Mouse (Mus musculus) adrenal gland, adult 2 months (tissue): ENCODE results near the gene Snap91. TPM values are rescaled to one million over a fixed set of nuclear protein-coding genes. Genes with fewer than 3 reads are reported as not detected.

Source experiments
- DNase-seq: peaks from one replicate; pipeline ENCODE4 v3.0.0; 2021
- polyA plus RNA-seq: library from polyadenylated mRNA; depleted of rRNA; stranded (reverse); fragments of >200 nt; gene quantifications from 2 replicates; pipeline ENCODE4 v1.2.3, GENCODE M21; 2012
- total RNA-seq, 2 experiments: library from RNA; stranded (reverse); gene quantifications; 2 replicates each; pipeline ENCODE4 v1.2.3; 2021

The Snap91 gene
- total and polyA plus RNA-seq, 3 experiments, result 17.1 to 68.1 (median 20.1) TPM

DNA sequence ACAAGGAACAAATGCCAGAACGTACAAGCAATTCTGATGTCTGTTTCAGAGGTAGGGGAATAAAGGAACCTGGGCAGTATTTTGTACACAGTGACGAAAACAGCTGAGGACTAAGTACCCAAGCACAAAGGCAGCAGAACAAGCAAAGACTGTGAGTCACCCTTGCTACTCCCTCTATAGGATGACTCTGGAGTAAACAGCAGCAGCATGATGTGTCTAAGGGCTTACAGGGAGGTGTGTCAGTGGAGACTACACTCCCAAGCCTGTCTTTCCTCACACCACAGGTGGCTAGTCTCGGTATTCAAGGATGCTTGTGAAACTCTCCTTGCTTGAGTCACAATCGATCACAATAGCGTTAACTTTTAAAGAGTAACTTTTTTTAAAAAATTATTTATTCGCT, 66.1 kb downstream of the Snap91 start:
- no peak for DNase-seq

- DNase-seq, result no peak
These were observed 67.1 kb downstream of the Snap91 start for GRCm38 (mm10) chr9:86813327-86813726.

- DNase-seq, result no peak
These were observed 69.7 kb downstream of the Snap91 start for GRCm38 (mm10) chr9:86810696-86811232.

DNA sequence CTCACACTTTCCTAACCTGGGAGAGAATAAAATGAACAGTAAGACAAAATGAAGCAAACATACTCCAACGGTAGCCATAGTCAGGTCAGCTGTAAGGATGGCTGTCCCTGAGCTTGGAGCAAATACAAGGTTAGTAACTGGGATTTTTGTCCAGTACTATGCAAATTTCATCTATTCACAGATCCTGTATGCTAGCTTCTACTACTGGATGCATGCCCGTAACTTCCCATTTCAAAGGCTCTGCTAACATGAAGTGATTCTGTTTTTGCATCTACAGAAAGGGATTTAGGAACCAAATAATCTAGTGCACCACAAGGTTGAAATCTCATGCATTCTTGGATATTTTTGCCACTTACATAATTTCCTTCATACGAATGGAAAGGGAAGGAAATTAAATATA, 70.2 kb downstream of the Snap91 start:
- no peak for DNase-seq

DNA sequence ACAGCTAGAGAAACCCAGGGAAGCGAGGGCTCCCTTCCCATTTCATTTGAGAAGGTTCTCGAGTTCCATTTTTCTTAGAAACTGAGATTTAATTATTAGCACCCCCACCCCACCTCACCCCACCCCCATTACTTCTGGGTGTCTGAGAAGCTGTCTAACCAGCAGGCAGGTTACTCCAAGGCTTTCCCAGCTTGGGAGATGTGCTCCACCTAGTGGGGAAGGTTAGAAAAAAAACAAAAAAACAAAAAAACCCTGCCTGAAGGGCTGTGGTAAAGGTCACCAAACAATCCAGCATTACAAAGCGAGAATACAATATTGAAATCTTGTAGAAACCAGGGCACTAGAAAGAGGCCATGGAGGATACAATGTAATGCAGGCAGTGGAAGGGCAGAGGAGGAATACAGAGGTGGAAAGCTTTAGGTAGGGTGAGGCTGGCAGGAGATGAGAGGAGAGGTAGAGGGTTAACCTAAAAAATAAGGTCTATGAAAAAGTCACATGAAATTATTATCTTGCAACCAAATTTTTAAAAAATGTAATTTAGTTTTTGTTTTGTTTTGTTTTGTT, 79.8 kb downstream of the Snap91 start:
- peak; percentile 60 for DNase-seq

DNA sequence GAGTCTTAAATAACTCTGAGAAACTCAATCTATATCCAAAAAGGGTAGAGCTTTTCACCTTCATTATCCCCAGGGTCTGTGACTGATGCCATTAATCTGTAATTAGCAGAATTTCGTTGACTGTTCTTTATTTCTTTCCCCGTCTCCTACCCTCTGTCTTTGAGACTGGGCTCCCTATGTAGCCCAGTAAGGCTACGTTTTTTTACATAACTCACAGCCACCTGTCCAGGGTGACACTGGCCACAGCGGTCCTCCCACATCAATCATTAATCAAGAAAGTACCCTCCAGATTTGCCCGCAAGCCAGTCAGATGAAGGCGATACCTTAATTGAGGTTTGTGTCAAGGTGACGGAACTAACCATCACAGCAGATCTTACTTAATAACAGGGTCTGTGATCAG, 81.4 kb downstream of the Snap91 start:
- DNase-seq, result no peak

GRCm38 (mm10) chr9:86798686-86799085, 81.8 kb downstream of the Snap91 start:
- no peak for DNase-seq

- no peak for DNase-seq
These were observed 82.3 kb downstream of the Snap91 start for GRCm38 (mm10) chr9:86798129-86798528.

GRCm38 (mm10) chr9:86797553-86797952, 82.9 kb downstream of the Snap91 start:
- DNase-seq, result no peak

- DNase-seq, result no peak
These were observed 85.2 kb downstream of the Snap91 start for GRCm38 (mm10) chr9:86795236-86795635.

GRCm38 (mm10) chr9:86791927-86792326, 88.5 kb downstream of the Snap91 start:
- no peak for DNase-seq

DNA sequence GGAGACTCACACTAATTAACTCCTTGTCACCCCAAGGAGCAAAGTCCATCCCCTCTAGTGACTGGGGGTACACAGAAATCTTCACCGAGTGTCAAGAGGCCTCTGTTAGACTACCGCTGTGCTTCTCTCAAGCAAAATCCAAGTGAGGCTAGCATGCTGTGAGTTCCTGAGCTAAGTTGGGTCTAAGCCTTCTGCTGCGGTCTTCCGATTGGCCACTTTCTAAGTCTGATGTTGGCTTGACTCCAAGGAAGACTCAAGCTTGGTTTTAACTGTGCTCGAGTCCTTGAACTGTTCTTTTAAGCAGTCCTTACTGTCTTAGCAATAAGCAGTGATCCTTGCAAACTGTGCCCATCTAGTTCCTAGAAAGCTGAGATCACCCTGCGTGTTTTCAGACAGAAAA, 91.3 kb downstream of the Snap91 start:
- peak; percentile 17 for DNase-seq

GRCm38 (mm10) chr9:86782836-86783235, 97.6 kb downstream of the Snap91 start:
- DNase-seq, result no peak

DNA sequence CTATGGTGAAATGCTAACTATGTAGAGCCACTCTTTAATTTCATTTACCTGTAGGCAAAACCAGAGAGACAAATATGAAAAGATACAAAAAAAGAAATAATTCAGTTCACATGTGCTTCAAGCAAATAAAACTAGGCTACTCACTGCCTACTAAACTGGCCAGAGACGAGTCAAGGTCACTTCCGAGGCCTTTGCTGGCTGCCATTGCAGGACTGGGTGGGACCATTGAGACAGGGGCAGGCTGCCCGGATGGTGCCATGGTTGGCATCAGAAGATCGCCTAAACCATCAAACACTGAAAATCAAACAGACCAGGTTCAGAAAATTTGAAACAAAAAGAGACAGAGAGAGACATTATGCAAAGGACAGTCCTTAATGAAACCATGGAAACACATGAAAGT, 99.0 kb downstream of the Snap91 start:
- peak; percentile 39 for DNase-seq

GRCm38 (mm10) chr9:86778212-86778611, 102.2 kb downstream of the Snap91 start:
- no peak for DNase-seq

GRCm38 (mm10) chr9:86777309-86777708, 103.1 kb downstream of the Snap91 start:
- DNase-seq, result no peak

DNA sequence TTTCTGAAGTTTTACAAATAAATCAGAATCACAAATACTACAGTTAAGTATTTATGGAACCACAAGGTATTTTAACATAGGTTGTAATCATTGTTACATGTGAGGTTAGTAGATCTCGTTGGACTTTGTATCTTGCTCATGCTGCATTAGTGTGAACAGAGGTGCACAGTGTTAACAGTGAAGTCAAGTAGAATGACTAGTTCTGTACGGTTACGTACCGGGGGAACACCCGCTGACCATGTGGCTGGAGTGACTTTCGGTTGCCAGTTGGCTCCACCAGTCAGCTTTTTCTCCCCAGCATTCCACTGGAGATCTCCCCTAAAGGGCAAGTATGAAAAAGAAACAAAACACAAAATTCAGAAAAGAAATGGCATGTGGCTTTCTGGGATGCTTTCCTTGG, 105.1 kb downstream of the Snap91 start:
- no peak for DNase-seq

DNA sequence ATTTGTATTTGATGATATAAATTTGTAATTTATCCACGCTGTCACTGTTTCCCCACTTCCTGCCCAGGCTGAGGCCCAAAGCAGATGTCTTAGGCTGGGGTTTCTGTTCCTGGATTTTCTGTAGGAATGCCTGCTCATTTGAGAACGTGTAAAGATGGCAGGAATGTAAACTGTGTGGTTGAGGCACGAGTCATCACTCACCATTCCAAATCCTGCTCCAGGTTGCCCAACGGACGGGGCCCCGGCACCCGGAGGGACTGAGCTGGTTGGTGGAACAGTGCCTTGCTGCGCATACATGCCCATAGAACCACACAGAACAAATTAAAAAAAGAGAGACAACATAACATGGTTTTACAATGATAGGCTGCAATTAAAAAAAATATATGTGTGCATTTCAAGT, 106.5 kb downstream of the Snap91 start:
- no peak for DNase-seq

DNA sequence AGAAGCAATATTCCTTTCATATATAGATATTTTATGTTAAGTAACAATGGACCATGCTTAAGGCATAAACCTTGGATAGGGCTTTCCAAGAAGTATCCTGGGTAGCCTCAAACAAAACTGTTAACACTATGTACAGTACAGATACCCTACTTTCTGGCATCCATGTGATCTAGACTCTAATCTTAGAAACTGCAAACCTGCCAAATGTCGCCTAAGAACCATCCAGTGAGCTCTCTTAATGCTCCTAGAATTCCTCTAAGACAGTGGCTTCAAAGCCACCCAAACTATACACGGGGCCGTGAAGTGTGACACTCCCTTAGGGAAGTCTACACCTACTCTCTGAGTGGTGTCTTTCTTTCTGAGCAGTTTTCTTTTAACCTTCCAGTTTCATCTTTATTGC, 107.6 kb downstream of the Snap91 start:
- no peak for DNase-seq

DNA sequence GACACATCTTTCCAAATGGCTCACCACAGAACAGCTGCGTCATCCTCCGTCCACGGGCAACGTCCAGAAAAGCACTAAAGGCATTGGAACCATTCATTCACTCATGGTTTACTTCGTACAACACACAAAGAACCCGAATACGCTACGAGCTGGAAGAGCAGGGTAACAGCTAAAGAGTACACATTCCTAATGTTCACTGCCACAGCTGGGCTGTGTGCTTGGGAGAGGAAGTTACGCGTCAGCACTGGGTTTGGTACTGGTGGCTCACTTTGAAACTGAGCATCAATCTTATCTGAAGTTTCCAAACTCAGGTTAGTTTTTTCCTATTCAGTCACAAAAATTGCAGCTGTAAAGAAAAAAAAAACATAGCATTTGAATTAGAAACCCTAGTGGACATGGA, 113.5 kb downstream of the Snap91 start:
- DNase-seq, result no peak

DNA sequence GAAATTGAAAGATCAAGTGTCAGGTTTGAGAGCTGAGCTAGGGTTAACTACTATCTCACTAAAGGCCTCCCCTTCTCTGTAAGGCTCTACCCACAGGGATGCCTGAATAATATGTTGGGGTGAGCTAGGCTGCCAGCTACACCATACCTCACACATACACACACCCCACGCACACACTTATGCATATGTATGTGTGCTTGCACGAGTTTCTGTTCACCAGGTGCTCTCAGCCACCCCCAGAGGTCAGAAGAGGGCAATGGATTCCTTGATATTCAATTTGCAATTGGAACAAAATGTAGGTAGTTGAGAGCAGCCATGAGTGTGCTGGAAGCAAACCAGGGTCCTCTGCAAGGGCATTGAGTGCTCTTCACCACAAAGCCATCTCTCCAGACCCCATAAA, 116.5 kb downstream of the Snap91 start:
- DNase-seq, result no peak

DNA sequence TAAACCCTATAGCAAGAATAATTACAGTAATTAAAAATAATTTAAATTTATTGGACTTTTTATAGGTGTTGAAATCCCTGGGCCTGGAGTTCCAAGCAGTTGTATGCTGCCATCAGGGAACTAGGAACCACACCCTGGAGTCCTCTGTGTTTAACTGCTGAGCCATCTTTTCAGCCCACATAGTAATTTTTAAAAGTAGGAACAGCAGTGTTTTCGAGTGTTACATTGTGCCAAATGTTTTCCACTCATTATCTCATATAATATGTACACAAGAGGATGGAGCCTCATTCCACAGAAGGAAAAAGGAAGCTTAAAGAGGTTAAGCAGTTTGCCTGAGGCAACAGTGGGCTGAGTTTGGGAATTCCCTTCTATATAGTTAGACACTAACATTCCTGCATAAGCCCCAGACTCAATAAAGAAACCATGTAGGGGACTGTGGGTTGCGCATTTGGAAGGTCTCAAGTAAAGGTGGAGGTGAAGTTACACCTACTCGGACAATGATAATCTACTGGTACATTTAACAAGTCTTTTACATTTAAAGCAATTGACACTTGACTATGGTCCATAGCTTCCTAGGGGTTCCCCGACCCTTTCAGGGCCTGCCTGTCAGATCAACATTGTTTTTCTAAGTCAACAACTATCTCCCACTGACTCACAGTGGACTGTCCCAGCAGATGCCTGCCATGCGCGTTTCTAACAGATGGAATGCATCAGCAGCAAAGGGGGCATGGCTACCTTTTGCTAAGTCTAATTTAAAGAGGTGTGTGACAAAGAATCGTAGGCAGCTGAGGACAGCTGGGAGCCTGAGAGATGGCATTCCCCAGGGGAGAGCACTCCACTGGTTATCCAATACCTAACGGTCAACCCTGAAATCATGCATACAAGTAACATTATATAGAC, 117.7 kb downstream of the Snap91 start:
- DNase-seq, result no peak

DNA sequence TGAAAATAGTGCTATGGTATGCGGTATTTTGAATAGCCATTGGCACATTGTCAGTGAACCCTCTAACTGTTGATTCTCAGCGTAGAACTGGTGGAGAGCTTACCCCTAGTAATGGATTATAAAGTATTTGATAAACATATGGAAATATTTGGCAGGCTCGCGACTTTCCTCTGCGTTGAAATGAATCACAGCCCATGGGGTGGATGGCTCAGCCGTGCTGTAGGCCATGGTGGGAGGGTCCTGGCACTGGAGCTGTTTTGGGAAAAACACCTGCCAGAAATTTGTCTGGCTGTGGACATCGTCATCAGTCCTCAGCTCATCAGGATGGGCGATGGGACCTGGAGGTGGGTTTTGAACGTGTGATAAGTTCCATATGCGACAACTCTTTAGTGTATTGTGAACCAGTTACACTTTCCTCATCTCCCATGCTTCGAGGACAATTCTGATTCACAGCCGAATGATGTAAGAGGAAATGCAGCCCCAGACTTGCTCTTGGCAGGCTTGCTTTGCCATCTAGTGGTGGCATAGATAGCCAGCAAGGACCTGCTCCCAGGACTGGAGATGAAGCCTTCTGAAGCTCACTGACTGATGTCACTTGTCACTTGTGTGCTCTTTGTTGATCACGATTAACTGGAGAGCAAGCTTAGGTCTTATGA, 134.4 kb downstream of the Snap91 start:
- peak; percentile 87 for DNase-seq
